Mouse (Mus musculus) C2C12 (cell line): ENCODE data around the gene Kctd2. TPM values are rescaled to one million over a fixed set of nuclear protein-coding genes. Genes with fewer than 3 reads are reported as not detected.

Experiments
- H3K27me3 ChIP-seq: one replicate; pipeline ENCODE4 v1.6.1; 2011; ENCODE audit not compliant: control insufficient read depth, insufficient read depth, insufficient read length
- H3K36me3 ChIP-seq: one replicate; pipeline ENCODE4 v1.6.1; 2011; ENCODE audit not compliant: control insufficient read depth, insufficient read depth
- H3K4me3 ChIP-seq: one replicate; pipeline ENCODE4 v1.5.1; 2011; ENCODE audit warnings: mild to moderate bottlenecking, control low read depth; ENCODE audit not compliant: poor library complexity, insufficient read depth, severe bottlenecking
- H3K79me2 ChIP-seq: one replicate; pipeline ENCODE4 v1.6.1; 2011; ENCODE audit not compliant: control insufficient read depth, insufficient read depth
- H3K79me3 ChIP-seq: one replicate; pipeline ENCODE4 v1.6.1; 2011; ENCODE audit warnings: low read depth, control low read depth
- H3ac ChIP-seq: one replicate; pipeline ENCODE3; 2011; ENCODE audit warnings: low read depth; ENCODE audit not compliant: control insufficient read depth, insufficient read length
- CEBPB ChIP-seq: IDR thresholded peaks from one replicate; pipeline ENCODE4 v1.6.1; 2011; ENCODE audit warnings: low read depth, mild to moderate bottlenecking, control low read depth, moderate library complexity
- CTCF ChIP-seq: IDR thresholded peaks from one replicate; pipeline ENCODE4 v1.5.1; 2011; ENCODE audit not compliant: control insufficient read depth, insufficient read depth, insufficient read length
- FOSL1 ChIP-seq: IDR thresholded peaks from one replicate; pipeline ENCODE4 v1.8.0; 2011; ENCODE audit warnings: mild to moderate bottlenecking, low read length; ENCODE audit not compliant: poor library complexity, insufficient read depth, severe bottlenecking
- MAX ChIP-seq: IDR thresholded peaks from one replicate; pipeline ENCODE4 v1.6.1; 2011; ENCODE audit warnings: mild to moderate bottlenecking, control low read depth
- MYOD1 ChIP-seq: IDR thresholded peaks from one replicate; pipeline ENCODE4 v1.6.1; 2011; ENCODE audit warnings: low read depth; ENCODE audit not compliant: control insufficient read depth, insufficient read length
- MYOG ChIP-seq: IDR thresholded peaks from one replicate; pipeline ENCODE4 v1.6.1; 2011; ENCODE audit not compliant: control insufficient read depth, insufficient read length; ENCODE audit errors: extremely low read depth
- USF1 ChIP-seq: IDR thresholded peaks from one replicate; pipeline ENCODE4 v1.6.1; 2011; ENCODE audit warnings: low read depth, mild to moderate bottlenecking, control low read depth, moderate library complexity
- long read RNA-seq, 2 experiments: library from polyadenylated mRNA; unstranded; transcript quantifications; one replicate each; pipeline ENCODE4 v2.0.0; 2019 to 2020
- polyA plus RNA-seq: library from polyadenylated mRNA; unstranded; fragments of >200 nt; fragmentation: generic; extraction: Trizol; gene quantifications from one replicate; pipeline ENCODE4 v1.2.1, GENCODE M21; 2012; ENCODE audit warnings: missing spikeins

Kctd2 gene
- 26.7 TPM for polyA plus RNA-seq
- long read RNA-seq, experiment 1, partial matches to known transcripts = 11 of 11 reads
- long read RNA-seq, experiment 1, other reads (novel, unspliced or antisense) = 0 of 11 reads
- long read RNA-seq, experiment 2, partial matches to known transcripts = 3 of 4 reads
- long read RNA-seq, experiment 2, other reads (novel, unspliced or antisense) = 1 of 4 reads

DNA sequence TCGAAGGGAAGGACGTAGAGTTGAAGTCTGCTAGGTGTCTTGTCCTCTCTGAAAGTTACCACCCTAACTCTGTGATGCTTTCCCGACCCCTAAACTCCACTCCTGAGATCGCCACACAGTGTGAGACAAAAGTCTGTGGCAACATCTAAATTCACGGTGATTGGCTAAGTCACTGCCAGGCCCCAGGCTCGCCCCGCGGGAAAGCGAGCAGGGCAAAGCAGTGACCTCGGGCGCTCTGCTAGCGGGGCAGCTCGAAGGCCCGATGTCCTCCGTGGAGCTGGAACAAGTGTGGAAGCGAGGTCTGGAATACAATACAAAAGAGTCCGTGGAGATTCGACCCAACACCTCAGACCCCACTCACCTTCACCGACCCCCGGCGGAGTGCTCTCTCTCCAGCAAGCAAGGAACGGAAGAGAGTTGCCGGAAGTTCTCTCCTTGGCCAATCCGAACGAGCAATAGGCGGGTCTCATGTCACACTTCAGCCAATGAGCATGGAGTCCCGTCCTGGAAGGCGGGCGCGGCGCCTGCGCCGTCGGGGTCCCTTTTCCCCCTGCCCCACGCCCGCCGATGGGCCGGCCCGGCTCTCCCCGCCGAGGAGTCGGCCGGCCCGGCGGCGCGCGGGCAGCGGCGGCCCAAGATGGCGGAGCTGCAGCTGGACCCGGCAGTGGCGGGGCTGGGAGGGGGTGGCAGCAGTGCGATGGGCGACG, at the start of gene Kctd2, which contains the start of gene Atp5h:
Kctd2 (plus strand) TSS at position 598 of the 707 bp plus-strand sequence.
Atp5h (minus strand) TSS at position 432 of the 707 bp plus-strand sequence.
- no peaks in the 10 kb centered on the region for H3K27me3 ChIP-seq
- peak within 1 kb of the TSS; percentile 97 for H3K4me3 ChIP-seq
- peaks cover 50% of the 10 kb centered on the region for H3K36me3 ChIP-seq
- peaks cover 54% of the 10 kb centered on the region for H3K79me2 ChIP-seq
- peak within 1 kb of the TSS; percentile 98 for H3ac ChIP-seq
- H3K79me3 ChIP-seq = peaks cover 22% of the 10 kb centered on the region
- TF ChIP-seq FOSL1 (no peak), CTCF (no peak), CEBPB (peak; percentile 5), MYOG (no peak), MYOD1 (no peak), USF1 (peak; percentile 64), MAX (no peak)

DNA sequence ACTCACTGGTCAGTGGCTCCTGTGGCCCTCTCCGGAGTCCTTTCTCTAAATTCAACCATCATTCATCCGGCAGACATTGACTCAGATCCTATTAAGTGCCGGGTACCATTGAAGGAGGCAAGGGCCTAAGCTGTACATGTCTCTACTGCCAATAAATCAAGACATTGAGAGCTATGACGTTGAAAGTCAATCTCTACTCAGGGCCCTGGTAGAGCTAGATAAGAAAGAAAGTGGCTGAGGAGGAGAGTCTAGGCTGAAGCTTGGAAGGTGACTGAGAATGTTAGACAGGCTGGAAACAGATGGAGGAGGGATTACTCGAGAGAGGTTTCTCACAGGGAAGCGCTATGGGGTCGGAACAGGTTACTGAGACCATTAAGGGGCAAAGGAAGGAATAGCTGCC, 49.6 kb upstream of the Kctd2 start:
- Histone ChIP-seq H3K4me3 (no peak overlapping the region), H3K36me3 (no peaks in the 10 kb centered on the region), H3K27me3 (no peaks in the 10 kb centered on the region), H3ac (no peak overlapping the region), H3K79me3 (no peaks in the 10 kb centered on the region), H3K79me2 (no peaks in the 10 kb centered on the region)
- TF ChIP-seq CTCF (no peak), MYOG (no peak), MYOD1 (no peak), CEBPB (no peak), MAX (no peak), USF1 (no peak), FOSL1 (no peak)

DNA sequence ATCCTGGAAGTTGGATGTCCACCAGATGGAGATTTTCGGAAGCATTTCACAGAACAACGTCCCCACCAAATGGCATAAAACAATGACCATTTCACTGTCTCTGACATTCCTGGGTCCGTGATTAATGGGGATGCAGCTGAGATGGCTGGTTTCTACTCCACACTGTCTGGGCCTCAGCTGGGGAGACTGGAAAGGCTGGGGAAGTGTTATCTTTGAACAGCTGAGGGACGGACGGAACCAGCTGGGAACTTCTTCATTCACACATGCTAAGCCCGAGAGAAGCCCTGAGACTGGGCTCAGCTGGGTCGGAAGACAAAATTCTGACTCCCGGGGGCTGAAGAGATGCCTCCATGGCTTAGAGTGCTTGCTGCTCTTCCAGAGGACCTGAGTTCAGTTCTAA, 48.6 kb upstream of the Kctd2 start:
- Histone ChIP-seq H3K4me3 (no peak overlapping the region), H3K36me3 (no peaks in the 10 kb centered on the region), H3ac (no peak overlapping the region), H3K79me3 (no peaks in the 10 kb centered on the region), H3K27me3 (no peaks in the 10 kb centered on the region), H3K79me2 (no peaks in the 10 kb centered on the region)
- TF ChIP-seq FOSL1 (no peak), MYOG (no peak), MAX (no peak), CTCF (no peak), CEBPB (no peak), USF1 (no peak), MYOD1 (no peak)

DNA sequence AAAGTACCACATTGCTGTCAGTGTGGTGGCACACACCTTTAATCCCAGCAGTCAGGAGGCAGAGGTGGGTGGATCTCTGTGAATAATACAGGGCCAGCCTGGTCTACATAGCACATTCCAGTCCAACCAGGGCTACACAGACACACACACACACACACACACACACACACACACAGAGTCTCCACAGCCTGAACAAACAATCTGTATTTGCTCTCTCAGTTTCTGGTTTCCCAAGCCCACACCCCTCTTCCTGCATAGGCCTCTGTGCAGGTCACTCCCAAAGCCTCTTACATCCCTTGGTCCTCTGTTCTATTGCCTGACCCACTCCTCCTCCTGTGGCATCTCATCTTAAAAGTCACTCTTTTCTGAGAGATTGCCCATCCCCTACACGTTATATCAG, 47.9 kb upstream of the Kctd2 start:
- no peaks in the 10 kb centered on the region for H3K79me3 ChIP-seq
- H3K27me3 ChIP-seq = no peaks in the 10 kb centered on the region
- H3K4me3 ChIP-seq = no peak overlapping the region
- no peaks in the 10 kb centered on the region for H3K79me2 ChIP-seq
- H3K36me3 ChIP-seq = no peaks in the 10 kb centered on the region
- TF ChIP-seq USF1 = no peak
- no peak for TF ChIP-seq CEBPB
- no peak for TF ChIP-seq MYOG
- TF ChIP-seq CTCF = no peak
- no peak overlapping the region for H3ac ChIP-seq

DNA sequence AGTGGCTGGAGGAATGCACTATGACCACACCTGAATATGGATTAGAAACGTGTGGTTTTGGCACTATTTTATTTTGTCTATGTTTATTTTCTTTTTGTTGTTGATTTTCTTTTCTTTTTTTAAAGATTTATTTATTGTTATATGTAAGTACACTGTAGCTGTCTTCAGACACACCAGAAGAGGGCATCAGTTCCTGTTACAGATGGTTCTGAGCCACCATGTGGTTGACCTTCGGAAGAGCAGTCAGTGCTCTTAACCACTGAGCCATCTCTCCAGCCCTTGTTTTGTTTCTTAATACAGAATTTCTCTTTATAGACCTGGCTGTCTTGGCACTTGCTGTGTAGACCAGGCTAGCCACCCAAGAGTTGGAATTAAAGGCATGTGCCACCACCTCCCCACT, 47.2 kb upstream of the Kctd2 start:
- H3ac ChIP-seq = no peak overlapping the region
- no peak for TF ChIP-seq USF1
- no peaks in the 10 kb centered on the region for H3K79me2 ChIP-seq
- H3K79me3 ChIP-seq = no peaks in the 10 kb centered on the region
- H3K36me3 ChIP-seq = no peaks in the 10 kb centered on the region
- H3K27me3 ChIP-seq = no peaks in the 10 kb centered on the region
- H3K4me3 ChIP-seq = no peak overlapping the region
